9 mouse cellular contexts compared by ENCODE assay signal in the genomic region with DNA sequence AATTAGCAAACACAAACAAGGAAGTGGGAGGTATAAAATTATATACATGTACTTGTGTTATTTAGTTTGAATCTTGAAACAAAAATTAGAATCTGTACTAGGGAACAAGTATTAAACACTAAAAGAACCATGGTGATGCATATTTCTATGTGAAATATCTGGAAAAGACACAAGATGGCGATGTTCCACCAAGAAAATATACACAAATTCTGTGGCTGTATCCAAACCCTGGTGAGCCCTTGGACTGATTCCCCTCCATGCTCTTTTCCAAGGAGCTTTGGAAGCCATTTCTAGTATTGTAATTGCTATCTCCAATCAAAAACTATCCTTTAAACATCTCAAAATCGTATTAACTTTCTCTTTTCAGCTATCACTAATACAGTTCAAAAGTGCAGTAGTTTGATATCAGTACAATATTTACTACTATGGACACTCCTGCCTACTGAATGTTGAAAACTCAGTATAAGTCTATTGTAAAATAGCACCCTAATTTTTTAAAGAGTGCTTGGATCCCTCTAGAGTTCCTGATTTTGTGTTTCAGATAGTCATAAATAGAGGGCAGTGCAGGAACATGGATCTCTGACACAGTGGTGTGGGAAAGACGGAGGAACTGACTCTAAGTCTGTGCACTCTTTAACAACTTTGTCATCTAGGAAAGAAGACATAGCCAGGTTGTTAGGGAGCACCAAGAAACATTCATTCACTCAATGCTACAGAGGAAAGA. TPM values are rescaled to one million over a fixed set of nuclear protein-coding genes. Genes with fewer than 3 reads are reported as not detected.
DNase-seq lines count a peak whose midpoint lies in the region; ATAC-seq lines count a peak whose summit lies in the region.
"Had no signal": no experiment of that assay in that cellular context is flagged by ENCODE, and none has a peak within 500 bp of the region (broad histone marks: within the 10 kb centered on the region; RNA-seq: fewer than 3 reads in every experiment).

No protein-coding gene starts in this region.

- no peak overlapping the region for H3K27ac ChIP-seq in embryonic facial prominence, embryonic 14.5 days (replicated peaks; ENCODE audit: low read depth, low read length)
- no peak overlapping the region for H3K27ac ChIP-seq in kidney, embryonic 16.5 days (ENCODE audit: low read length)
- no peak overlapping the region for H3K27ac ChIP-seq in midbrain, embryonic 13.5 days
- H3K27ac ChIP-seq: liver, embryonic 13.5 days had no signal

- no peak overlapping the region for H3K4me3 ChIP-seq in embryonic facial prominence, embryonic 14.5 days (ENCODE audit: low read depth, low read length)
- H3K4me3 ChIP-seq in kidney, embryonic 16.5 days (ENCODE audit: low read length): no peak overlapping the region
- H3K4me3 ChIP-seq in midbrain, embryonic 13.5 days (replicated peaks): no peak overlapping the region
- H3K4me3 ChIP-seq: liver, embryonic 13.5 days had no signal

- no peaks in the 10 kb centered on the region for H3K9me3 ChIP-seq in embryonic facial prominence, embryonic 14.5 days (ENCODE audit: control insufficient read depth, low read length)
- H3K9me3 ChIP-seq in kidney, embryonic 16.5 days (ENCODE audit: low read length): no peaks in the 10 kb centered on the region
- H3K9me3 ChIP-seq in midbrain, embryonic 13.5 days: no peaks in the 10 kb centered on the region
- H3K9me3 ChIP-seq: liver, embryonic 13.5 days had no signal

- no peaks in the 10 kb centered on the region for H3K27me3 ChIP-seq in embryonic facial prominence, embryonic 14.5 days (replicated peaks; ENCODE audit: control insufficient read depth, insufficient read depth, low read length)
- no peaks in the 10 kb centered on the region for H3K27me3 ChIP-seq in kidney, embryonic 16.5 days (ENCODE audit: insufficient read depth, low read length)
- H3K27me3 ChIP-seq in midbrain, embryonic 13.5 days: no peaks in the 10 kb centered on the region
- H3K27me3 ChIP-seq: liver, embryonic 13.5 days had no signal

- no peak overlapping the region for H3K4me2 ChIP-seq in embryonic facial prominence, embryonic 14.5 days (ENCODE audit: low read depth, low read length)
- no peak overlapping the region for H3K4me2 ChIP-seq in kidney, embryonic 16.5 days (replicated peaks; ENCODE audit: low read depth, low read length)
- no peak overlapping the region for H3K4me2 ChIP-seq in midbrain, embryonic 13.5 days (replicated peaks)
- H3K4me2 ChIP-seq: liver, embryonic 13.5 days had no signal

- 35% methylated on average over 3 of the region's 3 CpGs for whole genome bisulfite sequencing in embryonic facial prominence, embryonic 14.5 days
- WGBS in kidney, embryonic 16.5 days: 60% methylated on average over 3 of the region's 3 CpGs
- WGBS in midbrain, embryonic 13.5 days: 44% methylated on average over 3 of the region's 3 CpGs

- no peak overlapping the region for H3K9ac ChIP-seq in embryonic facial prominence, embryonic 14.5 days (ENCODE audit: low read depth, low read length)
- H3K9ac ChIP-seq in kidney, embryonic 16.5 days (replicated peaks; ENCODE audit: low read length): no peak overlapping the region
- no peak overlapping the region for H3K9ac ChIP-seq in midbrain, embryonic 13.5 days (replicated peaks)
- H3K9ac ChIP-seq: liver, embryonic 13.5 days had no signal

- H3K36me3 ChIP-seq in embryonic facial prominence, embryonic 14.5 days (ENCODE audit: control insufficient read depth, insufficient read depth, low read length): no peaks in the 10 kb centered on the region
- no peaks in the 10 kb centered on the region for H3K36me3 ChIP-seq in kidney, embryonic 16.5 days (ENCODE audit: insufficient read depth, low read length)
- no peaks in the 10 kb centered on the region for H3K36me3 ChIP-seq in midbrain, embryonic 13.5 days
- H3K36me3 ChIP-seq: liver, embryonic 13.5 days had no signal

- peak; percentile 53; the same call in 1 of the 2 replicates for ATAC-seq in embryonic facial prominence, embryonic 14.5 days (ENCODE audit: low read depth)
- ATAC-seq in kidney, embryonic 16.5 days (ENCODE audit: low FRiP score, low TSS enrichment): peak; percentile 74; the same call in 1 of the 2 replicates
- peak; percentile 53 for ATAC-seq in midbrain, embryonic 13.5 days

- peaks cover 8% of the 10 kb centered on the region; the same call in 1 of the 2 replicates for H3K4me1 ChIP-seq in embryonic facial prominence, embryonic 14.5 days (ENCODE audit: control insufficient read depth, insufficient read depth, low read length)
- H3K4me1 ChIP-seq in kidney, embryonic 16.5 days (ENCODE audit: insufficient read depth, low read length): no peaks in the 10 kb centered on the region
- H3K4me1 ChIP-seq in midbrain, embryonic 13.5 days (replicated peaks): no peaks in the 10 kb centered on the region
- H3K4me1 ChIP-seq: liver, embryonic 13.5 days had no signal

- peak; percentile 32 for DNase-seq in layer of hippocampus, adult 11-12 months (ENCODE audit: low spot score)
- DNase-seq in layer of hippocampus, adult 8-10 months (ENCODE audit: low spot score in 2 of 2): no peak
- peak; percentile 46 for DNase-seq in MN1 (ENCODE audit: low spot score)
- peak; percentile 88 for DNase-seq in embryonic facial prominence, embryonic 14.5 days (ENCODE audit: low spot score)
- DNase-seq in ovary, postnatal 10 days (ENCODE audit: low spot score): no peak
- DNase-seq in layer of hippocampus, adult 9-11 months: no peak
- DNase-seq: liver, embryonic 13.5 days had no signal

RNA-seq across cellular contexts. Expression of gene Sec61g, which starts 16.8 kb away (rescaled TPM):
- 10 to 100 TPM in 2 of 4 experiments, 1 to 10 TPM in 2; 8.2 to 13.9 (median 10.1) TPM for total RNA-seq in layer of hippocampus, adult 8-10 months (2022)
- polyA plus RNA-seq in embryonic facial prominence, embryonic 14.5 days (2014; fragmentation: Nextera tagmentation; extraction: Ambion mirVana): 36.4 and 40.4 TPM in 2 replicates
- 30.0 and 30.3 TPM in 2 replicates for polyA plus RNA-seq in kidney, embryonic 16.5 days (2015; fragmentation: Nextera tagmentation; extraction: Ambion mirVana)
- polyA plus RNA-seq in midbrain, embryonic 13.5 days (2015; fragmentation: Nextera tagmentation; extraction: Ambion mirVana): 39.6 and 43.3 TPM in 2 replicates

Comparison
In these comparisons a context has a peak if more than half of its experiments do, and no peak if none do; other contexts are left out.
1. DNase-seq: peak in layer of hippocampus, adult 11-12 months (single experiment), MN1 (single experiment) and embryonic facial prominence, embryonic 14.5 days (single experiment); none in layer of hippocampus, adult 8-10 months (0 of 2), ovary, postnatal 10 days (single experiment) and layer of hippocampus, adult 9-11 months (single experiment).
2. Peak in every context shown above with its lines, with median percentiles within 50 percentile points of each other: ATAC-seq.